Mouse (Mus musculus) telencephalon, adult 2 months (tissue): ENCODE data around the gene Vipas39.
A peak's percentile ranks its signal among the peaks of the same experiment; 100 is the strongest.
"Not testable (repeated sequence)": the region's sequence is repeated elsewhere in the genome, so short reads cannot be mapped to it uniquely, and the experiment has no call there.

Experiments used
- DNase-seq: peaks from one replicate; pipeline ENCODE4 v3.0.0-alpha.2; 2011; ENCODE audit warnings: low read depth, low spot score

Gene Vipas39

DNA sequence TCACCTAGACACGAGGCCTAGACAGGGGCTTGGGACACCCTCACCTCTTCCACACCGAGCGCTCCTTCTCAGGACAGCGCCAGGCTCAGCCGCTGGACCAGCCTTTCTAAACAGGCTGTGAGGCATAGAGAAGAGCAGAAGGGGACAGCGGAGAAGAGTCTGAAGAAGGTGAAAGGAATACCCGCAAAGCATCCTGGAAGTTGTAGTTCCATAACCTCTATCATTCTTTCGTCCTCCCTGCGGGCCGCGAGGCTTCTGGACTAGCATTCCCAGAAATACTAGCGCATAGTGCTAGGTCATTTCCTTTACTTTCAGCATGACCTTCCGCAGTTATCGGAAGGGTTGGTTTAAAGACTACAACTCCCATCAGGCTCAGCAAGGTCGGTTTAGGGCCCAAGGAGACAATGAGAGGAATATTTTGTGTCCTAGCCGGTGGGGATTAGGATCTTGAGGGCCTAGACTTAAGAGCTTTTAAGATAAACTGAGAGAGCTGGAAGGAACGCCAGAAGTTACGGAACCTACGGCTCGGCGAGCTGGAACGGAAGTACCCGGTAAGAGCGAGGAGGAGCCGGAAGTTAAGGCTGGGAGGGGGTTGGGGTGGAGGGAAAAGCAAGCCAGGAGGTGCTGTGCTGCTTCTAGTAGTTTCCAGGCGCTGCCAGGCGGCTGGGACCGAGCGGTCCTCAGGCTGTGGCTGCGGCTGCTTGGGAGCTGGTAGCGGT is at the start of gene Vipas39, which contains the start of gene Ahsa1:
TSS of gene Vipas39 (minus strand) at position 149 of the 719 bp plus-strand sequence.
TSS of gene Ahsa1 (plus strand) at position 372 of the 719 bp plus-strand sequence.
- peak; percentile 99 for DNase-seq

DNA sequence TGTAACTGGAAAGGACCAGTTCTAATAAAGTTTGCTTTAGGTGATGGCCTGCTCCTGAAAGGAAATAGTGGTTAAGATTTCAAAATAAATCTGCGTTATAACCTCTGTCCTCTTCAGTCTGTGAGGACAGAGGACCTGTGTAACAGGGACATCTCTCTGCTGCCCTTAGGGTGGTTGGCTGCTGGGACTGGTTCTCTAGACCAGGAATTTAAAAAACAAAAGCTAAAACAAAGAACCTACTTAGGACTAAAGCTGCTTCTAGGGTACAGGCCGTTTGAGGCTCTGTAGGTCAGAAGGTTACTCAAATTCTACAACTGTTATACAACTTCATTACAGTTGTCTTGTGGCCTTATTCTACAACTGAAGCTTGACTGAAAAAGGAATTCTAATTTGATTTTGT is 47.0 kb upstream of the Vipas39 start:
- no peak for DNase-seq

DNA sequence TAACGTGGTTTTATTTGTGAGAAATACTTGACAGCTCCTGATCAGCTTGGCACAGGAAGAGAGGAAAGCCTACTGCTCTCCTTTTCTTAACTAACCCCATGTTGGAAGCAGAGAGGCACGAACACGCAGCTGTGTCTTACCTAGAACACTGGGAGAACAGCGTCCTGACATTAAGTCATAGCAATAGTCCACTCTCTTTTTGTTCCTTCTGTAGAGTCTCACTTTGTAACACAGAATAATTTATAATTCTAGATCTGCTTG is 40.5 kb upstream of the Vipas39 start:
- DNase-seq = not testable (repeated sequence)

DNA sequence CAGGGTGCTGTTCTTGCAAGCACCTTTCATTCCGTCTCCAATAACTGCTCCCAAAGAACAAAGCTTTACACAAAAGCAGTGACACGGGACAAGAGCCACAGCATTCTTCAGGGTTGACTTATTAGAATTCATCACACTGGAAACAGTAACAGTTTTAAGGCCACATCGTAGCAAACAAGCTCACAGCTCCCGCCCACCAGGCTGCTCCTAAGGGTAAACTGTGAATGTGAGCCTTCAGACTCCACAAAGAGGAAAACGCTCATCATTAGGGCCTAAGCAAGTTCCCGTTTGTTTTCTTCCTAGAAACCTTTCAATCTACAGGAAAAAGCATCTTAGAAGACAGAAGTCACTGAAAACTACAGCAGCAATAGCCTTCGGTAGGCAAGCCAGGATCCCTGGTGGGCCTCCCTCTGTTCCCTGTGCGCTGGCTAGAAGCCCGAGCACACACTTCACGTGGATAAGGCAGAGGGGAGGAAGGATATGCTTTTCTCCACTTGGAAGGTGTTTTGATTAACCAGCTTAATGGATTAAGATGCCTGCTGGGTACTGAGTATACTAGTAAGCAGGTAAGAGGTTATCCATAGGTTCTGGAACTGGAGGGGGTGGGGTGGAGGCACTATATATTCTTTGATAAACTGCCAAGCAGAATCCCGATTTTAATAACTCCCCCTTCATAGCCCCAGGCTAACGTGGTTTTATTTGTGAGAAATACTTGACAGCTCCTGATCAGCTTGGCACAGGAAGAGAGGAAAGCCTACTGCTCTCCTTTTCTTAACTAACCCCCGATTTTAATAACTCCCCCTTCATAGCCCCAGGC is 39.9 kb upstream of the Vipas39 start:
- no peak for DNase-seq

DNA sequence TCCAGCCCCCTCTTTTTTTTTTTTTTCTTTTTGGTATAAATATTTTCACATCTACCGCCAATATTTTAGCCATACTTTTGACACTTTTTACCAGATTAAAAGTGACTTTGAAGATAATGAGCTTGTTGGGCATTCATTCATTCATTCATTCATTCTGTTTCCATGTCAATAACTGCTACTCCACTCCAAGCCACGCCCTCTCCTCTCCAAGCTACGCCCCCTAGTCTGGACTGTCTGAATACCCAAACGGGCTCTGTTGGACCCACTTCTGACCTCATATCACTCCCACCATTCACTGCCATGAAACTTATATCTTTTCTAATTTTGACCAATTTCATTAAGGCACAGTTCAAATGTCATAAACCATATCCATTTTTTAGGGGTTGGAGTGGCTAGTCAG is 35.1 kb upstream of the Vipas39 start:
- DNase-seq = no peak

DNA sequence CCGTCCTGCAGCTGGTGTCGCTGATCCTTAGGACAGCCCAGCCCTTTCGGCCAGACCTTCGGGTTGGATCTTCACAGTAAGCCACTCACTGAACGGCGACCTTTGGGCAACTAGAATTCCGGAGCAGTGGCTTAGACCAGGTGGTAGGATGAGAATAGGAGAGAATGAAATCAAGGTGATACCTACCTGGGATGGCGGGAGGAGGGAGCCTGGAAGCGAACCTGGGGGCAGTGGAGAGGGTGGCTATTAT is 34.3 kb upstream of the Vipas39 start:
- DNase-seq = no peak

DNA sequence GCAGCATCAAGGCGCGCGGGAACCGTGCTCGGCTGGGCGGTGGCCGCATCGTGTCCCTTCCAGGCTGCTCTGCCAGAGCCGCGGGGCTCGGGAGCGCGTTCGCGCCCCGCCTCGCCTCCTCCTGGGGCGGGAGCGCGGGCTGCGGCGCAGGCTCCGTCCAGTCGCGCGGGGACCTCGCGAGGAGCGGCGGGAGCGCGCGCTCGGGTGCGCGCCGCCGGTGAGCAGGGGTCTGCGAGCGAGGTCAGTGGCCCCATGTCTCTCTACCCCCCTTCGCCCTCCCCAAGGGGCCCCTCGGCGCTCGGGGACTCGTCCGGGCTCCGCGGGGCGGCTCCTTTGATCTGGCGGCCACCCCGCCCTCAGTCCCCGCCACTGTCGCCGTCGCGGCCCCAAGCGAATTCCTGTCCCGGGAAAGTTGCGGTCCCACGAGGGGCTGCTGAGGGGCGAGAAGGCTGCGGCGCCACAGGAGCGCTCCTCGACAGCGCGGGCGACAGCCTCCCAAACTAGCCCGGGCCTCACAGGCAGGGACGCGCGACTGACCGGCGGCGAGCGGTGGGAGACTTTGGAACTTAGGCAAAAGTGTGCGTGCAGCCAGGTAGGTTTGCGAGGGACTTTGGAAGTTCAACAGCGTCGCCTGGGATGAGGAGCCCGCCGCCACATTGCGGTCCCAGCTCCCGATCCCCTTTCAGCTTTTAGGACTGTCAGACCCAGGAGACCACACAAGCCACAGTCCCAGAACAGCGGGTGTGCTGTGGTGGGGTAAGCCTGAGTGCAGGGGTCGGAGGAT is 33.8 kb upstream of the Vipas39 start, which contains the start of gene Ism2:
TSS of gene Ism2 (minus strand) at position 49 of the 784 bp plus-strand sequence.
- no peak for DNase-seq

DNA sequence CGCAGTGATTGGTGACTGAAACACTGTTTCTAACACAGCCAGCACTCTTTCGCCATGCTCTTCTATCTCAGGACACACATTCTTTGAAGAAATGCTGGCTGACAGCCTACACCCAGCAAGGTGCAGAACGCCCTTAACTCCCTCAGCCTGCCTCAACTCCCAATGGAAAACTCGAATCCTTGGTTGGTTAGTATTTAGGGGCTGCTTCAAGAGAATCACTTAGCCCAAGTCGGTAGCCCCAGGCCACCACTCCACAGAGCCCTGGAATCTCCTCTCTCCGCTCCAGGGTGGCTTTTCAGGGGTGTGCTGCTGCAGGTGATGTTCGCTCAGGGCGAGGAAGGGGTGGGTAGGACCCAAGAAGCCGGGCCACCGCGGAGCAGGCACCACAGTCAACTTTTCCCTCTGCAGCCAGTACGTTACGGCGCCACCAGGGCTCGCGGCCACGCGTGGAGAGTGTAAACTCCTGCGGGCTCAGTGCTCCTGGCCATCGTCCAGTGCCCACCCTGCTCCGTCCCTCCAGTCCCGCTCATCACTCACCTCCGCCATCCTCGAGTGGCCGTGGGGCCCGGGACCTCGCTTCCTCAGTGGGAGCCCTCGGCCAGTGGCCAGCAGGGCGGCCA is 33.1 kb upstream of the Vipas39 start:
- DNase-seq = no peak

DNA sequence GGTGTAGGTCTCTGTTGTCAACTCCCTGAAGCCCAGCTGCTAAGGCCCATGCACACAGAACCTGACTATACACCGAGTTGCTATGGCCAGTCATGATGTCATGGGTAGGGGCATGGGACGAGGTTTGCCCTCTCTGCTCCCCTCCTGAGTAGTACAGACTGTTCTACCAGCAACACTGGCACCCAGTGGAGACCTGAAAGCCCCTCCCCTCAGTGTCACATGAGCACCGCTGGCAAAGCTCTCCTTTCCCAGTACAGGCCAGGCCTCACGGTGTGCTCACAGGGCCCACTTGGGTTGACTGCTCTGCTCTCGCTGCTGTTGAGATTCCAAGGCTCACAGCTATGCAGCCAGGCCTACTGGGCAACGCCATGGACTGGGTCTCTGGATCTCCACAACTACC is 27.9 kb upstream of the Vipas39 start:
- no peak for DNase-seq

DNA sequence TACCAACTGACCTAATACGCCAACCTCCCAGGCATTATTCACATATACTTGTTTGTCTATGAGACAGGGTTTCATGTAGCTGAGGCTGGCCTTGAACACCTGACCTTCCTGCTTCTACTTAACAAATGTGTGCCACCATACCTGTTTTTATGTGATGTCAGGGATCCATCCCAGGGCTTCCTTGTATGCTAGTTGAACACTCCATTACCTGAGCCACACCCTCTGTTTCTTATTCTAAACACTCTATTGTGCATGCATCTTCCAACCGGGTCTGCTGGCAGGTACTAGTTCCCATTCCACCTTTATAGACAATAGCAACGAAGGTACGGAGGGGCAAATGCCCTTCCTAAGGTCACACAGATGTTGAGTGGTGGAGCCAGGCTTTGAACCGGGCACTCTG is 23.0 kb upstream of the Vipas39 start:
- DNase-seq = no peak

DNA sequence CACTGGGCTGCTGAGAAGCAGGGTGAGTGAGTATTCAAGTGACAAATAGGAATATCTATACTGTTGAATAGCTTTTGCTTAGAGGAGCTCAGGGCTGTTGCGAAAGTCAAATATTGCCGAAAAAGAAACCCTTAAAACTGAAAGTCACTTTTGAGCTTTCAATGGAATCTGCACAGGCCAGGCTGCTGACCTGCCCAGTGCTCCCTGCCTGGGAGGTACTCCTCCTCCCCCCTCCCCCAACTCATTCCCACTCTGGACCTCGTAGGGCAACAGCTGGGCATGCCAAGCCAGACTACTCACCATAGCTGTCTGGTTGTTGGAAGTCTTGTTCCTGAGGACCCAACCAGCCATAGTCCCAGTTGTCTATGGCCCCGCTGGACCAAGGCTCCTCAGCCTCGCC is 18.7 kb upstream of the Vipas39 start:
- no peak for DNase-seq

DNA sequence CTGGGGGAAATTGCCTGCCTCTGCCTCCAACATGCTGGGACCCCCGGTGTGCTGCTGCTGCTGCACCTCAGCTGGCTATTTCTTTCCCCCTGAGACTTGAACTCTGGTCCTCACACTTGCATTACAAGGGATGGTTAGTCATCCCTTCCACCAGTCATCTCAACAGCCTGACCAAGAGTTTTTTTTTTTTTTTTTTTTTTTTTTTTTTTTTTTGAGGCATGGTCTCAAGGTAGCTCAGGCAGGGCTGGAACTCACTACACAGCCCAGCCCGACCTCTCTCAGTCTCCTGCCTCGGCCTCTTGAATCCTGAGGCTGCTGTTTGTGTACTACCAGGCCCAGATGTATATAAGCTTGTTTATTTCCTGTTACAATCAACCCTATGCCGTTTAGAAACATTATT is 18.2 kb upstream of the Vipas39 start:
- DNase-seq = no peak

DNA sequence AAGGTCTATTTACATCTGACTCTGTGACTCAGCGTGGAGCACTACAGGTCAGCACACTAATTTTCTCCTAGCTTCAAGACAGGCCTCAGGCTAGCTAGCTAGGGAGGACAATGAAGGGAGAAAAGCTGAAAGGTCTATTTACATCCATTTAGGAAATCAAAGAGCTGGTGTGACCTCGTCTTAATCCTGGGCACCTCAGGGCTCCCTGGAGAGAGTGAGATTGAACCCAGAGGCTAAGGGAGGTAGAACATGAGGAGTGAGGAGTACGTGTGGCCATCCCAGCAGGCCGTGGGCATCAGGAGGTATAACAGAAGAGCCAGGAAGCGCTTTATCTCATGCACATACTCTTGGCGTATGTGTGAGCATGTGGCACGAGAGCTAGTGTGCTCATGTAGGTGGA is 17.6 kb upstream of the Vipas39 start:
- no peak for DNase-seq

DNA sequence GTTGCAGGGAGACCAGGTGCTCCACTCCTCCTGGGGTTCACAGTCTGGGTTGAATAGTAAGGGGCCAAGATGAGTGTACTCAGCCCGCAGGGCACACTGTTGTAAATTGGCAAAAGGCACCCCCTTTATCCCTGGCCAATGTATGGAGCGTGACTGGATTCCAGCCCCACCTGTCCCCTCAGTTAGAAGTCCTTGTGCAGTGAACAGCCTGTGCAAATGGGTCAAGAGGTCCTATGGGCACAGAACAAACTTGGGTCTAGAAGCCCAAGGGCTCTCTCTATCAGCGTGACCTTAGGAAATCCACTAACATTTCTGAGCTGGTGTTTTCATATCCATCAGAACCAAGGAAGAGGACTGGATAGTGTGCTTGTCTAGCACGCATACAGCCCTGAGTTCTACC is 16.7 kb upstream of the Vipas39 start:
- no peak for DNase-seq

DNA sequence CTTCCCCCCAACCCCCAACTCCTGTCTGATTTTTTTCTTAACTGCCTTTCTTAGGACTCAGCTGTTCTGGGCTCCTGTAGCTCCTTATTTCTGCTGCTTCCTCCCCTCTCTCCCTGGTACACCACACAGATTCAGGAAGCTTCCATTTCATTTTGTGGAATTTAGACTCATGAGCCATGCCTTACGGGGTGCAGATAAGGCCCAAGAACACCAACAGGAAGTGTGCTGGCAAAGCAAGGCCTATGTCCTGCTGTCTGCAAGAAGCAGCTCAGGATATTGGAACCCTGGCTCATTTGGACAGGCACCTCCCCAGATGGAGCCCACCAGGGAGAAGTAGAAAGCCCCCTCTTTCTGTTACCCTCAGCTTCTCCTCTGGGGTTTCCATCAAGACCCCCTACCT is 15.7 kb upstream of the Vipas39 start:
- DNase-seq = no peak

DNA sequence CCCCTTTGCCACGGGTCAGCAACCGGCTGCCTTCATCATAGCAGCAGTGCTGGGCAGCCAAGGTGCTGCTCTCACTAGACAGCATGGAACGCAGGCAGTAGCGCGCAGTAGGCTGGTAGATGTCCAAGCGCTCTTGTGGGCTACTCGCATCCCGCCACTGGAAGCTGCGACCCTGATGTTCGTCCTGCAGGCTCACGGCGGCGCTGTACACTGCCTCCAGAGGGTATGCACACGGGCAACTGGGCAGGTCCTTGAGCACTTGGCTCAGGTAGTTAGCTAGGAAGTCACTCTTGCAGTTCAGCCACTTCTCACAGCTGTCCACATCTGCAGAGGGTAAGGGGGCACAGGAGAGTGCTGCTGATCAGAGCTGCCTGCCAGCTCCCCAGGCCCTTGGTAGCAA is 13.8 kb upstream of the Vipas39 start:
- DNase-seq = no peak

DNA sequence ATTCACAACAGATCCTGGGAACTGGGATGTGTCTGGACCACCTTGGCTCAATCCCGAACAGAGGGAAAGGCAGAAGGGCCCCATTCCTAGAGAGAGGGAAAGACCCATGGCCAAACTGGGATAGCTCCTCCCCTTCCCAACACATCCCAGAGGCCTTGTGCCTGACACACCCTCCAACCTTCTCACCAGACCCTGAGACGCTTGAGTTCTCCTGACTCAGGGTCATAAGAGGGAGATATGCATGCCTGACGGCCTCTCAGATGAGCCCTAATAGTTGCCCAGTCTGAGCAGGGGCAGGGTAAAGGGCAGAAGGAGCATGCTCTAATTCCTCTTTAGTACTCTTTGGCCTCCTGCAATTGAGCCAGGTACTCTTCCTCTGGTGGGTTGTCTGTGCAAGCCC is 13.3 kb upstream of the Vipas39 start:
- no peak for DNase-seq

DNA sequence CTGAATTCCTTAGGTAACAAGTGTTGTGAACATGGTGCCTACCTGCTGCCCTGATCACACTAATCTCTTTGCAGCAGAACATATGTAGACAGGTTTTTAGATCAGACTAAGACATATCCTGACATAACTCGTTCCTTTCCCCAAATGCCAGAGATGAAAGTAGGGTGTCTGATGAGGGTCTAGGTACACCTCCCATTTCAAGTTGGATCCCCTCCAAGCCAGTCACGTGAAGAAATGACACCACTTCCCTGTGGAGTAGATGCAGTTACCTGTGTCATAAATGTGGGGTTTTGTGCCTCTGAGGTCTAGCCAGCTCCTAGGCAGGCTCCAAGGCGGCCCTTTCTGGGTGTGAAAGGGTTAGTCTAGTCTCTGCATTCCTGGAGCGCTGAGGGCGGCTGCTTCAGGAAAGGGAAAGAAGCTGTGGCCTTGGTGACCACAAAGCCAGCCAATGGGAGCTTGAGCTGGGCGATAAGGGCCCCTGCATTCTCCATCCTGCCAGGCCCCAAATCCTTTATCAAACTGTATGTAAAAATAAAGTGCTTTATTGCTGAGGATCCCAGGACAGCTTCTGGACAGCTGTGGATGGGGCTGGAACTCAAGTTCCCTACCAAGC is 12.2 kb upstream of the Vipas39 start:
- no peak for DNase-seq

DNA sequence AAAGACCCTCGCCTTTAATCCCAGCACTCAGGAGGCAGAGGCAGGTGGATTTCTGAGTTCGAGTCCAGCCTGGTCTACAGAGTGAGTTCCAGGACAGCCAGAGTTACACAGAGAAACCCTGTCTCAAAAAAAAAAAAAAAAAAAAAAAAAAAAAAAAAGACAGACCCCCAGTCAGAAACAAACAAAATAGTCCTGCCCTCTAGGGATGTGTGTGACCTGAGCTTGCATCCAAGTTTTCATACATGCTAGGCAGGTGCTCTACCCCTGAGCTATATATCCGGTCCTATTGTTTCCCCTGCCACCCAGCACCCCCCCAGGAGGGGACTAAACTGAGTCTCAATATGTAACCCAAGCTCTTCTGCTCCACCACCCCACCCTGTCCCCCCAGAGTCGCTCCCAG is 11.2 kb upstream of the Vipas39 start:
- DNase-seq = not testable (repeated sequence)

DNA sequence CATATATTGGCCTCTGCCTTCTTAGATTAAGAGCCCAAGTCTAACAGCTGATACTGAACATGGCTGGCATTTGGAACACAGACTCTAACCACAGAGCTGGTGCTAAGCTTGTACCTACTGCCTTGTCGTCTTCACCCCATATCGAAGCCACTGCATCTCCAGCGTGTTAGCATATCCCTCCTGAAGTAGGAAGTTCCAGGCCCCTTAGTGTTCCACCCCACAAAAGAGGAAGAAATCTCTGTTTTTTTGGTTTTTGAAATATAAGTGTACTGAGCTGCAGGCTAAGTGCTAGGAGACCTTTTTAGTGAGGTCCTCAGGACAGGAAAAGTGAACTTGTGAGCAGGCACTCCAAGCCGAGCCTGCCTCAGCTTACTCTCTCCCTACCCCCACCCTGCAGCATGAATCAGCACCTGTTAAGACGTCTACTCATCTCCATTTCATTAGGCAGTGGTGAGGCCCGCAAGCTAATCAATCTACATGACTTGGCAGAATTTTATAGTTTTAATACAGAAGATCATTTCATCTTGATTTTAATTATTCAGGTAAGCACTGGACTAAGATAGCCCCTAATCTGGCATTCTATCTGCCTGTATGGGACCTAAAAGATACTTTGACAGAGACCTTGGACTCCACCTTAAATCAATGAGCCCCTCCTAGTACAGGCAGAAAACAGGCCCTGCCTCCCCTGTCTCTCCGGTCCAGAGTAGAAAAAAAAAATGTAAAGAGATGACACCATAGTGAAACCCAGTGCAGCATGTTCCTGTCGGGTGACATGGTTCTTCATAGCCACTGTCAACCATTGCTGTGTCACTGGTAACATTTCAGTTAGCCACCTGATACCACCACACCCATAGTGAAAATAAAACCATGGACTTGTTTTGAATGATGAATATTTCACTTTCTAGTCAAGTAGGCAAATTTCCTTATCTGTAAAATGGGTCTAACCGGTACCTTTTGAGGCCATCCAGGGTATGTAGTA is 9.1 kb upstream of the Vipas39 start:
- DNase-seq = no peak

DNA sequence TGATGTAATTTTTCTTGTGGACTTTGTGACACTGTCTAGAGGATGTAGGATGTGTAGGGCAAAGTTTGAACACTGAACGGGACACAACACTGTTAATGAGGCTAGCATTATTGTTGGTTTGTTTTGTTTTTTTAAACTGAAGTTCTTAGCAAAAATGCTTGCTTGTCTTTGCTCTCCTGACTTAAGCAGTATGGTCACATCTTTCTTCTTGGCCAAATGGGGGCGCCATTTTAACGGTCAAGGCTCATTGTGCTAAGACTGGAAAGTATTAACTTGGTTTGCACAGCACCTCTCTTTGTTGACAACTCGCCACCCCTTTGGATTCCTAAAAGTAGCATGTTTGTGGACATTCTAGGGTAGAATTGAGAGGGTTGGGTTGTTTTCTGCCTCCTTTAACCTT is 1.6 kb upstream of the Vipas39 start:
- DNase-seq = peak; percentile 16
